Mouse (Mus musculus) left cerebral cortex, postnatal 4 days (tissue): ENCODE results near the gene Agtpbp1. TPM values are rescaled to one million over a fixed set of nuclear protein-coding genes. Genes with fewer than 3 reads are reported as not detected.

Source experiments
- DNase-seq: peaks from one replicate; pipeline ENCODE4 v3.0.0-alpha.2; 2022
- intact Hi-C: fragments of 180-260 bp; cut with DNase I; formaldehyde crosslinking; loops from one replicate; pipeline ENCODE4 v1.15.1; 2025
- total RNA-seq, 2 experiments: library from RNA; stranded (reverse); gene quantifications; 2 replicates each; pipeline ENCODE4 v1.2.3; 2021

Gene Agtpbp1
- total RNA-seq, 2 experiments from 2014 or later = 329 to 336 TPM

DNA sequence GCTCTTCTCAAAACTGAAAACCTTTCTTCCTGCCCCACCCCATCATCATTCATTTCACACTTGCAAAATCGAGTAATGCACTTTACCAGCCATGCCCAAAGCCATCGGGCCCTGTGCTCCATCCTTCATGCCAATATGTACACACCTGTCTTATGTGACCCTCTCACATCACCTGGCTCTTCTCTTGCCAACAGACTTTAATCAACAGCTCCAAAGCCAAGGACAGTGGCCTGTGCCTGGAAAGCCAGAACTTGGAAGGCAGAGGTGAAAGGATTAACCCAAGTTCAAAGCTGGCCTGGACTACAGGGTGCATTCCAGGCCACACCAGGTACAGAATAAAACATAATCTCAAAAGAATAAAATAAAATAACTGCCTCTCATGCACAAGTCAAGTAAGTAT is 48.4 kb downstream of the Agtpbp1 start:
- intact Hi-C loops = no loop called here
- no peak for DNase-seq

DNA sequence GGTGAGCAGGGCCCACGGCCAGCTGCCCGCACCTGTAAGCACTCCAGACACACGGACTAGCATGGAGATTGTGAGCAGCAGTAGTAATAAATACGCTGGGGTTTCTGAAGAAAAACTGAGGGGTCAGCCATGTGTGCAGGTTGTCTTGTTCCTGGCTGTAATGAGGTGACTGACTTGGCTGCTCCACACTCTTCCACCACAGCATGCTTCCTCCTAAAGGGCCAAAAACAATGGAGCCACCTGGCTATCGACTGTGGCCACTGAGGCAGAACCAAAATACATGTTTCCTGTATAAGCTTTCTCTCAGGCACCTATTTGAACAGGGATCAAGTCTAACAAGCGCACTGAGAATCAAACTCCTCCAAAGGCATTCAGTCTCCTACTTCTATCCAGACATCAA is 49.3 kb downstream of the Agtpbp1 start:
- intact Hi-C loops = no loop called here
- DNase-seq = no peak

DNA sequence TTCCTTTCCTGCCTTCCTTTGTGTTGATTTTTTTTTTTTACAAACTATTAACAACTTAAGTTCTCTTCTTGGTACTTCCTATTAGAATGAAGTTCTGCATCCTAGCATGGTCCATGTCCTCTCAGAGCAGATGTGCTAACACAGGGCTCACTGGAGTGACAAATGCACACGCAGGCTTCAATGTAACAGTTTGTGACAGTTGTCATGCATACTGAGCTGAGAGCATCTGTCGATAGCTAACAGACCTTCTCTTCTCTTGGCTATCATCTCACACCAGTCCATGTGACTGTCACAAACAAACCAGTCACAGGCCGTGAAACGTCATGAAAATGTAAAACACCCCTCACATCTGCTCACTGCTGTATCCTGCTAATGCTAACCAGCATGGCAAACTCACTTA is 50.7 kb downstream of the Agtpbp1 start:
- DNase-seq = no peak
- intact Hi-C loops = no loop called here

DNA sequence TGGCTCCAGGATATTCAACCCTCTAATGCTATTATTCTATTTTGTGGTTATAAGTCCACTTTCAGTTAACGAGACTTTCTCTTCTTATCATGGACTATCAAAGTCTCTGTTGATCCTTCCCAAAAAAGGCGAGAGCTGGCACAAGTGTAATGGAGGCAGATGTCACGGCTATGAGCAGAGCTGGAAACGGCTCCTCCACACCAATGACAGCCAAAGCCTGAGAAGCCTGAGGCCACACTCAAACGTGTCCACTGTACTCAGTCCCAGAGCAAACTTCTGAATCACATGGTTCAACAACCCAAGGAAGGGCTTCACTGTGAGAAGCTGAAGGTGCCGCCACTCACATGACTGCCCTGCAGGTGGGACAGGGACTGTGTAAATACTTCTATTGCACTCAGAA is 51.7 kb downstream of the Agtpbp1 start:
- no peak for DNase-seq
- intact Hi-C loops = no loop called here

DNA sequence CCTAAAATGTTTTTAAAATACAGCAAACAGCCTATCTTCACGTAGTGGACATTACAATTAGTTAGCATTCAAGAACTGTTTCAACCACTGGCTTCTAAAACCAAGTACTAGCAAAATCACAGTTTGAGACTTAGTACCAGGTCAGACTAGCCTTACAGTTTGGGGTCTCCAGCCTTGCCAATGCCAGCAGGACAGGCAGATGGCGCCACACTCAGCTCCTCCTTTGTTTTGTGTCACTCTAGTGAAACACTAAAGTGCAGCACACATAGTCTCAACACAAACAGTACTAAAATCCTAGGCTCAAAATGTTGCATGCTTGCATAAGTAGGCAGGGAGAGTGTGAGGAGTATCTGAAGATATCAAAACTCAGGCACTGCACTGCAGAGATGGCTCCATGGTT is 53.8 kb downstream of the Agtpbp1 start:
- intact Hi-C loops = no loop called here
- DNase-seq = peak; percentile 40

DNA sequence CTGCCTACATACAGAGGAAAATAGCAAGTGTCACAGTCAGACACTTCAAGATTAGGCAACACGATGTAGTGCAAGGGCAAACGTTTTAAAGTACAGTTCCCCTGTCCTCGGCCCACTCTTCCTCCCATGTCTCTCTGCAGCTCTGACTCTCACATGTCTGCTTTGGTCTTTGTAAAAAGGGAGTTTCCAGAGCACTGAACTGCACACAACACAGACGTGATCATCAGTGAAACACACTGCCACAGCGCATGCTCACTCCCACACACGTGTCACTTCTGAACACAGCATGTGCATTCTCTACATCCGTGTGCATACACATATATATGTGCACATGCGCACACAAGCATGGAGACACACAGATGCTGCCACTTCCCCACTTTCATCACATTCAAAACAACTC is 54.5 kb downstream of the Agtpbp1 start:
- intact Hi-C loops = no loop called here
- no peak for DNase-seq

DNA sequence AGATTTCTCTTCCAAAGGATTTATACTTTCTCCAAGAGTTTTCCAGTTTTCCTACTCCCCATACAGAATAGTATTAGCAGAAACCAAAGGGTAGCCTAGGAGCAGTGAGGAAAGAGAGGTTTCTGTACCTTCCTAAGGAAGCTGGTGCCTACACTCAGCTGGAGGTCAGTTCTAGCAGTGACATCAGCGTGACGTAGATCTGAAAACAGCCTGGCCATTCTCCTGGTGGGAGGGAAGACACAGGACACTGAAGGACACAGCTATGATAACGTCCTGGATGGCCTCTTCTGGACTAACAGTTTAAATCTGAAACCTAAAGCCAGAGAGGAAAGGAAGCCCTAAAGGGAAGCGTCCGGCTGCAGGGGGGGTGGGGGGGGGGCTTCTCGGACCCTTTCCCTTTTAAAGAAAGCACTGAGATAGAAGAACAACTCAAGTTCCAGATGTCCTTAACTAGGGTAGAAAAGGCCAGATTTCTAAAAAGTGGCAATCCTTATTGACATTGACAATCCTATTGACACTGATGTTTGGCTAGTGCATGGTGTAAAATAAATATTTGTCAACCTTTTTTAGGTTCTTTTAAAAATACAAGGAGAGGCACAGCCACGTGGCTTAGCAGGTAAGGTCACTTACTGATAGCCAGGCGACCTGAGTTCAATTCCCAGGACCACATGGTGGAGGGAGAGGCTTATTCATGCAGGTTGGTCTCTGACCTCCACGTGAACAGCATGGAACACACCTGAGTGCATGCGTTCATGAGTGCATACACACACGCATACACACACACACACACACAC is 63.6 kb downstream of the Agtpbp1 start:
- no peak for DNase-seq
- intact Hi-C loops = no loop called here

DNA sequence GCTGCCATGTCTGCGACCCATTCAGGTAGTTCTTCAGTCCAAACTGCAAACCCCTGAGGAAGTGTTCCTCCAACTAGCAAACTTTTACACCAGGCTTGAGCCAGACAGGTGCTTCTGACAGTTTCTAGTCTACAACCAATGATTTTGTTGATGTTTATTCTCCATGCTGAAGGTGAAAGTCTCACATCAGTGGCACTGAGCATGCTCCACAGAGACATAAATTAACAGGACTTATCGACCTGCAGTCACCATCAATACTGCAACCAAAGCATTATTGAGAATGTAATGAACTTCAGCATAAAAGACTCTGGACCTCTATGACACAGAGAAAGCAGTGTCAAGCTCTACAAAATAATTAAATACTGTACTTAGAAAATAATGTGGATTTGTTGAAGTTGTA is 64.2 kb downstream of the Agtpbp1 start:
- no peak for DNase-seq
- intact Hi-C loops = no loop called here

DNA sequence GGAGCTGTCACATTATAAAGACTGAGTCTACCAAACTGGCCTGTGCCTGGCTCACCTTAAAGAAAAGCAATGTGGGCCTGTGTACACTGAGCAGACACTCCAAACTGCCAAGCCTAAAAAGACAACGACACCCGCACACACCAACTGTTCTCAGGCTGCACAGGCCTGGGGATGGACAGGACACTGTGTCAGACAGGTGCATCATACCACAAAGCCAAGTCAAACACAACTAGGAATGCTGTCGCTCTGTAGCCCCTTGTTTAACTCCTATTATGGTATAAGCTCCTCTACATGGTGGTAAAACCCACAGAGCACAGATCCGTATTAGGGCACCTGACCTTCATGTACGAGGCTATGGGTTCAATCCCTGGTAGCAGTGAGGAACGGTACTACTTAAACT is 65.5 kb downstream of the Agtpbp1 start:
- intact Hi-C loops = no loop called here
- DNase-seq = no peak

DNA sequence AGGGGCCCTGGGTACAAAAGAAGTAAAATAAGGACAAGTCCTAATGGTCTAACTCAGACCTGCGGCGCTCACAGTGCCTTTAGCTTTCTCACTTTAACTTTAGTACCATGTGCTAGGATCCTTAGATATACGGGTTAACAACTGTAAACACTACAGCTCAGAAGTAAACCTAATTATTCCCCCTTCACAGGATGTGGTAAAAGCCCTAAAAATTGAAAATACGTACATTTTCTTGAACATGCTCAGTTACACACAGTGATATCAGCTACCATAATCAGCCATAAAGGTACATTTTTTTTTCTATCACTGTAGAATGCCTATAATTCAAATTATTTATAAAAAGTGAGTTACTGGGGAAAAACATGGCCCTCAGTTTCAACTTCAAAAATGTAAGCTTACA is 67.0 kb downstream of the Agtpbp1 start:
- DNase-seq = no peak
- intact Hi-C loops = no loop called here

DNA sequence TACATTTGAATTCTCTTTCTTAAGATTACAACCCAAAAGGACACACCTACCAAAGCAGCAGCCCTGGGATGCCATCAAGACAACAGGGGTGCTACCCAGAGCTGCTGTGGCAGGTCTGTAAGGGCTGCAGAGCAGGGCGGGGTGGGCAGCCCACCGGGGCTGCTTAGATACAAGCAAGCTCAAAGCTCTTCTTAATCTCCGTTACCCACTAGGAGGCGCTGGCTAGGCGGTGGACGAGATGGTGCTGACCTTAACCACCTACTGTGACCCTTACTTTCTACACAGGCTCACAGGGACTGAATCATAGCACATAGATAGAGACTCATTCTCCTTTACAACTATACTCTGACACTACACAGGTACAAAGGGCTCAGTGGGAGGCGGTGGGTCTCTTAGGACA is 70.0 kb downstream of the Agtpbp1 start:
- DNase-seq = peak; percentile 67
- intact Hi-C loops = no loop called here

DNA sequence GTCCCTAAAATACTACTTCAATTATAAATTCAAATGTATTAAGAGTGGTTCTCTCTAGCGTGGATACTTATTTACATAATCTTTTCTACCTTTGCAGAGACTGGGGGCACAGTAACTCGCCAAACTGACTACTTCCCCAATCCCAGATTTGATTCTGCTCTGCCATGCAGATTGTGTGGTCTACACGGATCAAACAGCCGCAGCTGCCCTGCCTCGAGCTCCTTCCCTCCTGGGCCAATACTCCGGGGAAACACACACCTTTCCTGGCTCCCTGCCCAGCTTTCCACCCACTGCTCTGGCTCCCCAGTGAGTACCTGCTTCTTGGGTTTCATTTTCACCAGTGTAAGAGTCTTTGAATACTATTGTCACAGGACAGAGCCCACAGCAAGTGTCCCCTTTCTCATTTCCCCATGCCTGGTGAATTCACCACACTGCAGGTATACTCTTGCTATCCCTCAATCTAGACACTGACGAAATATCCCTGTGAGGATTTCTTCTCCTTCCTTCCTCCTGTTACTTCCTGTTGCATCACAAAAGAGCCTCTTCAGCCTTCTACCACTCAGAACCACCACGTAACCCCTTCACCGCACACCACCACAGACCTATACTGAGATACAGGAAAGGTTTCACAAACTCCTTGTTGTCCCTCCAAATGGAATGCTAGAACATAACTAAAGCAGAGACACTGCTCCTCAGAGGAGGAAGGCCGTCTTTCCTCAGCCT is 75.2 kb downstream of the Agtpbp1 start:
- intact Hi-C loops = no loop called here
- no peak for DNase-seq

DNA sequence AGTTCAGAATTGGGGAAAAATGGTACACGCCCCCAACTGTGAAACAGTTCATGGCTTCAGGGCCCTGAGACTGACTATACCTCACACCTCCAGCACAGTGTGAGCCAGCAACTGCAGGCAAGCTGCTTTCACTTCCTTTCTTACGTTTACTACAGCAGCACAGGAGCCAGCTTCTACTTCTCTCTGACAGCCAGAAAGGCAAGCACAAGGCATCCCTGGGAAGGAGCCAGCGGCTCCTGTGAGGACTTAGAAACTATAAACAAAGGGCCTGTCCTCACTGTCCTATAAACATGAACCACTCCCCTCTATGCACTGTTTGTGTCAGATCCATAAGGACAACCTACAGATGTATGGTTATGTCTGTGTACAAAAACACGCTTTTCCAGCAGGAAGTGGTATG is 76.4 kb downstream of the Agtpbp1 start:
- DNase-seq = no peak
- intact Hi-C loops = no loop called here

DNA sequence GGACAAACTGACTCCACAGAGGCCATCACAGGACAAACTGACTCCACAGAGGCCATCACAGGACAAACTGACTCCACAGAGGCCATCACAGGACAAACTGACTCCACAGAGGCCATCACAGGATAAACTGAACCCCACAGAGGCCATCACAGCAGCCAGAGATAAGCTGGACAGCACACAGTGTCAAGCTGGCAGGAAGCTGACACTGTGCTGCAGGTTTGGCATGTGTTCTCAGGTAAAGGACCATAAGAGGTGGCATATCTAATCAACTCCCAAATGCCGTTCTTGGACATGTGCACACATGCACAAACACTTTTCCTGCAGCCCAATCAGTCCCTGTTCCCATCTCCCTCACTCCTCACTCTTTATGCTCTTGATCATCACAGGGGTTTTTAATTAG is 78.6 kb downstream of the Agtpbp1 start:
- intact Hi-C loops = no loop called here
- DNase-seq = no peak

DNA sequence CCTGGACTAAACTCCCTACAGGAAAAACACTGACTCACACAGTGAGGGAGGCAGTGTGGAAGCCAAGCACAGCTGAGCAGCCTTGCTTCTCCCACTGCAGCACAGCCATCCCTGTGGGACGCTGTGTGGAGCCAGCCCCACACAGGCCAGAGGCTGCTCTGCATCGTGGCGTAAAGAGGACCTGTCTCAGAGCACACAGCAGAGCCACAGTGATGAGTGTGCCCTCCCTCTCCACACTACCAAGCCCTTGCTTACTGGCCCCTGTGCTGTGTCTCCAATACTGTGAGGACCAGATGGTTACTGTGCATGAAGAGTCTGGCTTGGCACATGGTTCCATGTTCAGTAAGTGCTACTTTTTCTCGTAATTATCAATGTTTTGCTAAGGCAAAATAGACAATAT is 79.2 kb downstream of the Agtpbp1 start:
- intact Hi-C loops = no loop called here
- DNase-seq = no peak

DNA sequence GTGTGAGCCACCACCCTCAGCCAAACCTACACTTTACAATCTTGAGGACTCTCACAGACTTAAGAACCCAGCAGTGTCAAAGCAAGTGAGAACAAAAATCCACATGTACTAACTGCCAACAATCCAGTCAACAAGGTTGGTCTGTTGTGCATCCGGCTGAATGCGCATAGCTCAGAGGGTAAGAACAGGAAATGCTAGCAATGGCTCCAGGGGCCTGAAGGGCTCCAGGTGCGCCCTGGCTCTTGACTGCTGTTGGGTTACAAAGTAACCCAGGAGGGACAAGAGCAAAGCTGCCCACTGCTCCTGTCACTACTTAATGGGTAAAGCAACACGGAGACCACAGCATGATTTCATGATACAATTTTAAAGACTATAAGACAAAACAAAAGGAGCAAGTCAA is 81.4 kb downstream of the Agtpbp1 start:
- intact Hi-C loops = no loop called here
- no peak for DNase-seq

DNA sequence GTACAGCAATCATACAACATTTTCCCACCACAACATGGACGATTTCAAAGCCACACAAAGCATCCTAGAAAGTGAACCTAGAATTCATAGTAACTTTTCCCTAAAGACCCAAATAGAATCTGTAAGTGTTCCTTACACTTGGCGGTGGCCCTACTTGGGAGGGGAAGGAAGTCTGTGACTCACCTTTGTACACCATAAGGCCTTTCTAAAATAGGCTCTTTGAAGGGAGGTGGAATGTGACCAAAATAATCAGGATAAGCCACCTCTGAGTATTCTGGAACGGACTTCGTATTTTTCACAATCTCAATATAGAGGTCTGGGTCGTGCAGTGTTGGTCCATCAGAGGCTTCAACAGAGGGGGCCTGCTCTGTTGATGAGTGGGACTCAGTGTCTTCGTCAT is 85.2 kb downstream of the Agtpbp1 start:
- no peak for DNase-seq
- intact Hi-C loops = no loop called here

DNA sequence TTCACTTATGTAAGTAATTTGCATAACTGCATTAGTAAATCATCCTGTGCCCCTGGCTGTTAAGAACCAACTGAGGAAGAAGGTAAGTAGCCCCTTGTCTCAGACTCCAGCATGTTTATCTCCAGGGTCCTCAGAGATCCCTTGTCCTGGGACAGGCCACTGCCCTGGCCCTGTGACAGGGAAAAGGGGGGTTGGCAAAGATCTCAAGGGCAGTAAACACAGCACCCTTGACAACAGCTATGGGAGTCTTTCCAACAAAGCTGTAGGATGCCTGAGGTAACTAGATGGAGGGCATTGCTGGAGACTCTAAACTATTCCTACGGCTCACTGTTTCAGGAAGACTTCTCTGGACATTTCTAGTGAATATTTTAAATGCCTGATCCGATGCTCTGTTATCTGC is 85.7 kb downstream of the Agtpbp1 start:
- no peak for DNase-seq
- intact Hi-C loops = no loop called here

DNA sequence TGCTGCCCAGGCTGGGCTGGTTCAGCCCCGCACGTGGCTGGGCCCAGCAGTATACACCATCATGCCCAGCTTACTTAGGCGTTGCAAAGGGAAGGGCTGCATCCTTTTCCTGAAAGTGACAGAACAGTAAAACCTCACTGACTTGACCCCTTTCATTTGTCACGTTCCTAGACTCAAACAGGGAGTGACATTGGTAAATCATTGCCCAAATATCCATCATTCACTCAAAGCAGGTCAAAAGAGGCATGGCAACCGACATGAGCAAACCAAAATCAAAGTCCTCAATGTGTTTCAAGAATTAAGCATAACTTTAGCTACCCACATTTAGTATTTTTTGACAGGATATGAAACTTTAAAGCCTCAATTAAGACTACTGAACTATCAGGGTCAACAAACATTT is 86.8 kb downstream of the Agtpbp1 start:
- no peak for DNase-seq
- intact Hi-C loops = no loop called here

DNA sequence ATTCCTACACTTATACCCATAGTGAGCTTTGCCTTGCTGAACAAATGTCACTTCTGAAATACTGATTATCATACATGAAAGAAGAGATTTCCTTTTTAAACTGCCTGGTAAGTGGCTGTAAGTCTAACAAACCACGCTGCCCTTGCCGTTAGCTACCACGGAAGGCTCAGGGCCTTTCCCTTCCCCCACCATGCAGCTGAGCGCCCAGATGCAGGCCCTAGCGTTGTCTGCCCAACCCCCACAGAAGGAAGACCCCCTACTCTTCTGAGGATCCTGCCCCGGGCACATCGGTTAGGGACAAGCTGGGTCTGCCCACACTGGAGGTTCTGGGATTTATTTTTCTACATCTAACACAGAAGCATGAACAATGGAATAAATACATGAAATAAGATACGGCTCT is 89.2 kb downstream of the Agtpbp1 start:
- intact Hi-C loops = no loop called here

DNA sequence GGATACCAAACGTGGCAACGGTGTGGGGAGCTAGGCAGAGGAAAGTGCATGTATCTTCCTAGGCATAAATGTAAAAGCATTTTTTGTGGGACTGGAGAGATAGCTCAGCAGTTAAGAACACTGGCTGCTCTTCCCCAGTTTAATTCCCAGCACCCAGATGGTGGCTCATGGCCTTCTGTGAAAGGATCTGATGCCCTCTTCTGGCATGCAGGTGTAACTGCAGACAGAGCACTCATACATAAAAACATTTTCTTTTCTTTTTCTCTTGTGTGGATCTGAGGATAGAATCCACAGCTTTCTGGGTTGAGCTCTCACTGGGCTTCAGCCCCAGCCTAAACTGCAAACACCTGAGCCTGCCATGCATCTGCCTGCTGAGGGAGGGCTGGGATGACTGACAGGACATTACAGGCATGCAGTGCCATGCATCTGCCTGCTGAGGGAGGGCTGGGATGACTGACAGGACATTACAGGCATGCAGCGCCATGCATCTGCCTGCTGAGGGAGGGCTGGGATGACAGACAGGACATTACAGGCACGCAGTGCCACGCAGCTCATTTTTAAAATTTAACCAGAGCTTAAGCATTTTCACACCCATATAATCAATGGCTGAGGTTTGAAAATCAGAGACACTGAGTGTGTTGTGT is 90.3 kb downstream of the Agtpbp1 start:
- DNase-seq = no peak
- intact Hi-C loops = no loop called here

More for the DNA sequence above, 89.2 kb downstream of the Agtpbp1 start:
- DNase-seq = no peak

DNA sequence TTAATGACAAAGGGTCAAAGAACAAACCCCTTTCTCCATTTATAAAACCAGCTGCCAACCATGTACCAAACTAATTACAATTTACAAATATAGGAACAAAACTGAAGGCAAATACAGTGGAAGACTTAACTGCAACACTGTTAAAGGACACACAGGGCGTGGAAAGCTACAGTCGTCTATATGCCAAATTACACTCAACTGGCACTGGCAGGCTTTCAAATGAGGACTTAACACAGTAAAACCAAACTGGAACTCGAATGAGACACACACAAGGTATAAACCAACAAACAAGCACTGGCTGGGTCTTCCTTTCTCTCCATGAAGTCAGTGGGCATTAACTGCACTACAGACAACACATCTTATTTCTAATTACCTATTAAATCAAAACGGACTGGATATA is 94.3 kb downstream of the Agtpbp1 start:
- intact Hi-C loops = no loop called here
- DNase-seq = no peak
